Mouse (Mus musculus): ENCODE data around the gene Pou2f2. TPM values are rescaled to one million over a fixed set of nuclear protein-coding genes. Genes with fewer than 3 reads are reported as not detected.
A peak's percentile ranks its signal among the peaks of the same experiment; 100 is the strongest.

Gene Pou2f2
- total RNA-seq, 2 experiments from 2014 or later, result 0.08 to 0.21 TPM

DNA sequence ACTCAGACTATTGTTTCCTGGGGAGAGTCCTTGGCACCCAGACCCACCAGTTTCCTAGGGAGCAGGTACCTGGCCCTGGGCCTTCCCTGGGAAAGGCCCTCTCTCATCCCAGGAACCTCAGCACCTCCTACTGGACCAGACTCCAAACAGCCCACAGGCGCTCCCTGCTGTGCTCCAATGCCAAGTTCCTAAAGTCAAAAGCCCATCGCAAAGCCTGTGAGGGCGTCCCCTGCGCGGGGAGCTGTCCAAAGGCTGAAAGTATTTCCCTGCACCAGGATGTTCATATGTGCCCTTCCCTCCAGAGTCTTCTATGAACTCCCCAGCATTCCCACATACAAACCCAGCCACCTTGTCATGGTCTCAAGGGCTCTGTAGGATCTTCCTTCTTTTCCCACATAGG lies 37.8 kb downstream of the Pou2f2 start:
- DNase-seq, result no peak

DNA sequence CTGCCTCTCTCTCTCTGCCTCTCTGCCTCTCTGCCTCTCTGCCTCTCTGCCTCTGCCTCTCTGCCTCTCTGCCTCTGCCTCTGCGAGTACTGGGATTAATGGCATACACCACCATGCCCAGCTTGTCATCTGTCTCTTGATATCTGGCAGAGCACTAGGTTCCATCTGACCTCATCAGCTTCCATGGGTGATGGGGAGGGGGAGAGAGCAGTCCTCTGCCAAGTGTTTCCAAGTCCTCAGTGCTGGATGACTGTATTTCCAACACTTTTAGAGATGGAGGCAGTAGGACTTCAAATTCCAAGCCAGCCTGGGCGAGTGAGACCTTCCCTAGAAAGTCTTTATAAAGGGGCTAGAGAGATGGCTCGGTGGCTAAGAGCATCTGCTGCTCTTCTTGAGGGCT lies 42.0 kb downstream of the Pou2f2 start:
- DNase-seq, result no peak

DNA sequence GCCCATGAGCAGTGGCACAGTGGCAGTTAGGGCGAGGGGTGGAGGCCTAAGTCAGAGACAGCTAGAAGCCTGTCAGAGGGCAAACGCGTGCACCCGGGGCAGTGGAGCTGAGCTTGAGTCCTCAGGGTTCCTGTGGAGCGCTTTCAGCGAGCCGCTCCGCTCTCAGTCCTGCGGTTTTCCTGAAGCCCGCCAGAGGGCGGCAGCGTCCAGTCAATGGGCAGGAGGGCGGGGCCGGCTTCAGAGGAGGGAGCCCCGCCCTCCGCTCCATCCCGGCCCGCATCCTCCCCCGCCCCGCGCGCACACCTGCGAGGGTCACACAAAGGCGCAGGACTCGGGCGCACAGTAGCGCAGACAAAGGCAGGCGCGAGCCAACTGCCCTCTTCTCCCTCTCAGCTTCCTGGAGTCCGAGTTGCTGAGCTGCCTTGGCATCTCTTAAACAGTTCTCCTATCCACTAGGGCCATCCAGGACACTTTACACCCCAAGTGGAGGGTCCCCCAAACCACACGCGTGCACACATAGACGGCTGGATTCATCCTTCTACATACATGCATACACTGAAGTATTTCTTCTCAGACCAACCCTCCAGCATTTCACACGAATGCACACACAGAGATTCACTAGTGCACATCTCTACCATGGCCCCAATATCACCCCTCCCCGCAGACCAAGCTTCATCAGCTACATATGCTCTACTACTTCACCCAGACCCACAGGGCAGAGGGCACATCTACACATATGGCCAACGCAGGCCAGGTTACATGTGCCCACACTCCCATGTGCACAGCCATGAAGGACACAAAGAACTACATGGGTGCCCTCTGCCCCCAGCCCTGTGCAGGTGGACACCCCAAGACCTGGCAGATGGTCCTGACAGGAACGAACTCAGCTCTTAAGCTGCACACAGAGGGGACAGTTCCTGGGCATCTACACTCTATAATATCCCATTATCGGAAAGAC lies 46.2 kb downstream of the Pou2f2 start:
- DNase-seq, result peak; percentile 65

DNA sequence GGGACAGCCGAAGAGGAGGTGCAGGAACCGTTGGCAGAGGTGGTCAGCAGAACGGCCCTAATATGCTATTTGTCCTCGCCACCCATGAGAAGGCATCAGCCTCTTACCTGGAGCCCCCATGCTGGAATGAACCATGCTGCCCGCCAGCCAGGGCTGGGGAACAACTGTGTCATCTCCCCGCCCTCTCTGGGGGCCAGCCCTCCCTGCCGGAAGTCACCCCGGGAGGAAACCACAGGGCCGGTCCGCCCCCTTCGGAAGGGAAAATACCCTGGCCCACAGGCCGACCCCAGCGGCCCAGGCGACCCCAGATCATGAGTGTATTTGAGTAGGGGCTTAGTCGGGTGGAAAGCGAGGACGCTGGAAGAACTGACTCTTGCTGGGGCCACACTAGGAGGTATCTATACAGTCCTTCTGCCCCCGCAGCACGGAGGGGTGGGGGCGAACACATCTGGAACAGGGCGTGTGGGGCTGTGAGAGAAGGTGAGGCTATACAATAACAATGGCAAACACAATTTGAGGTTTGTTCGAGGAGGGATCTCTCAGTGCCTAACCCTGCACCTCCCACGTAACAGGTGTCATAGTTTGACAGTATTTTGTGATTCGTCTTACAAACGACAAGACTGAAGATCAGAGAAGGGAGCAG lies 47.1 kb downstream of the Pou2f2 start:
- no peak for DNase-seq

DNA sequence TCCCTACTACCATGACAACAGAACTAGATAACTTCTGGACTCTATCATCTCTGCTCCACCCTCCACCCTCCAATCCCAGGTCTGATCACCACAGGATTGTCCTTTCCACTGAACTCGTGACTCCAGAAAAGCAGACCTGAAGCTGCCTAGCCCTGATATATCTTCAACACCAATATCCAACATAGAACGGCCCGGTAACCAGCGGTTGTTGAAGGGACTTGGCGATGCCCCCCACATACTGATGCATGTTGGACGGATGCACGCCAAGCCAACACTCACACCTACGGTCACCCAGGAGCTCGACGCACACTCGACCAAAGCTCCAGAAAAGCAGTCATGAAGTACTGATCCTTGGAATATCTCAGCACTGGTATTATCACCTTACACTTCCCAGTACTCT lies 48.3 kb downstream of the Pou2f2 start:
- DNase-seq, result no peak

DNA sequence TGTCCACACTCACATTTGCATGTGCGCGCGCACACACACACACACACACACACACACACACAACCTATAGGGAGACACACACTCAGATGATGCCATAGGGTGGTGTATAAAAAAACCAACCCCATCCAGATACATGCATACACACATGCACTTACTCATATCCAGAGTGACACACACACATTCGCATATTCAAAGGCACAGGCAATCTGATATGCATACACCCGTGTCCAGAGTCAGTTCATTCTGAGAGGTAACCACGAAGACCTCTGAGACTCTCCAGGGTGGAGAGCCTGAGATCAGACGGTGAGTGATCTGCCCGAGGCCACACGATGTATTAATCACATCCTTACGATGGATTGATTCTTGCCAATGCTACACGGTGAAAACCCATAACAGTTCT lies 49.0 kb downstream of the Pou2f2 start:
- no peak for DNase-seq

DNA sequence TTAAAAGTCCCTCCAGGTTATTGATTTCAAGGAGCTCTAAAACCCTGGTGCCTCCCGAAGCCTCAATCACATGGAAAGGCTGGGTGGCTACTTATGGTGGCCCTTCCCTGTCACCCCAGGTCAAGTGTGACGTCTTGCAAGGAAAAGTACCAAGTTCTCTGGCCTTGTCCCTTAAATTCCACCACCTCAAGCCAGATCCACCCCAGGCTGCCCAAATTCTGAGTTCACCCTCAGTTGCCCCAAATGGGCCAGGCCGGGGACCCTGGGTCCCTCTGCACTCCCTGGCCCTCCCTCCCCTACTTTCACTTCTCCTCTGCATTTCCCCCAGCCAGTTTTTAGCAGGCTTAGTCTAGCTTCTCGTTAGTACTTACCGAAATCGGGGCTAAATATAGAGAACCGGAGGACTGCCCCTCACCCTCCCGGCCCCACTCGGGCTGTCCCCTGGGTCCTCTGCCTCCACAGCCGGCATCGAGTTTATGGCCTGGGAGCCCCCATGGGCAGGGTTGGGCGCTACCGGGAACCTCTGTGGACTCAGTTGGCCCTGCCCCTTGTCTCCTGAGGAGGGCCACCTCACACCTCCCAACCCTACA lies 50.0 kb downstream of the Pou2f2 start:
- no peak for DNase-seq

DNA sequence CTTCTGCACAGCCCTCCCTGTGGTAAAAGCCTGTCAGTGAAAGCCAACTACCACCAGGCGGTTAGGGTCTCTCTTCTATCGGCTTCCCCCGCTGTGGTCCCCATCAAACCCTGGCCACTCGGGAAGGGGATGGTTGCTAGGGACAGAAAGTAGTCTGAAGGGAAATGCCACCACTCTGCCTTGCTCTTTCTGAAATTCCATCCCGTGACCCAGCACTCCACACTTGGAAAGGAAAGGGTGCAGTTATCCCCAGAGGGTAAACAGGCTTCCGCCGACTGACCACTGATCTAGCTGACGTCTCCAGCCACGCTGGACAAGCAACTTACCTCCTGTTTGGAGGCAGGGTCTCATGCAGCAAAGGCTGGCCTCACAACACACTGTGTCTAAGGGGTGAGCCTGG lies 51.6 kb downstream of the Pou2f2 start:
- DNase-seq, result no peak

DNA sequence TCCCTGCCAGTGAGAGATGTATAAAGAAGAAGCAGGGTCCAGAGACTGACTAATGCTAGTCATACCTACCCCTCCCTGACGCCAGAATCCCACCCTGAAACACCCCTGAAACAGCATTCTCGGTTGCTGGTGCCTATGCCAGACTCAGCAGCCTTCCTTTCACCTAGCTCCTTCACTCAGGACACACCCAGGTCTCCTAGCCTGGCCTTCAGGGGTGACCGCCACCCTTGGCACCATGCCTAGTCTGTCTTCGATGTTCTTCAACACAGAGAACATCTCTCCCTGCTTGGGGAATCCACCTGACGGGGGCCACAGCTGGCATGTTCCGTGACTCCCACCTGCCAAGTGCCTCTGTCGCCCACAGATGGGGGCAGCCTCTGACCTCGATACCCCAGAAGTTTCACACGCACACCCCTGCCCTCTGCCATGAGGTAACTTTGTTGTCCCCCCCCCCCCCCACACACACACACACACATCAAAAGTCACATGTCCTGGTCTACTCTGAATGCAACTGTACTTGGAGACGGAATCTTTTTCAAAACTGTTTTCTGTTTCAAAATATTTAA lies 53.7 kb downstream of the Pou2f2 start:
- DNase-seq, result no peak

DNA sequence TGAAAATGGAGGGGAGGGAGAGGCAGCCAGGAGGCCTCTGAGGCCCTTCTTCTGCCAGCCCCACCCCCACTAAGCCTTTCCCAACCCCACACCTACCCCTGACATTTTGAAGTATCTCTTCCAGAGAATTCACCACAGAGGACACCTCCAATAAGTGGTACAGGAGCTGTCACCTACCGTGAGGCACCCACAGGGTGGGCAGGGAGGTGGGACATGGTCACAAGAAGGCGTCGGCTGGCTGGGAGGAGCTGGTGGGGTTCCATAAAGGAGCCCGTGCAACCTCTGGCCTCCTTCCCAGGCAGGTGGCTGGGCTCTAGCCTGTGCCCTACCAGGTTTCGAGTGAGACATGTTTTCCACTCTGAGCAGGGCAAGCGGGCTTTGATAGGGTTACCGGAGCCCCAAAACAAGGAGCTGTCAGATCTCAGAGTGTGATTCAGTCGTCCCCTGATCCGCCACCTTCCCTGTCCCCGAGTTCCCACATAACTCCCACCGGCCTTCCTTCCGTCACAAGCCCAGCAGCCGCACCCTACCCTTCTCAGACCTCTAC lies 58.2 kb downstream of the Pou2f2 start:
- no peak for DNase-seq

DNA sequence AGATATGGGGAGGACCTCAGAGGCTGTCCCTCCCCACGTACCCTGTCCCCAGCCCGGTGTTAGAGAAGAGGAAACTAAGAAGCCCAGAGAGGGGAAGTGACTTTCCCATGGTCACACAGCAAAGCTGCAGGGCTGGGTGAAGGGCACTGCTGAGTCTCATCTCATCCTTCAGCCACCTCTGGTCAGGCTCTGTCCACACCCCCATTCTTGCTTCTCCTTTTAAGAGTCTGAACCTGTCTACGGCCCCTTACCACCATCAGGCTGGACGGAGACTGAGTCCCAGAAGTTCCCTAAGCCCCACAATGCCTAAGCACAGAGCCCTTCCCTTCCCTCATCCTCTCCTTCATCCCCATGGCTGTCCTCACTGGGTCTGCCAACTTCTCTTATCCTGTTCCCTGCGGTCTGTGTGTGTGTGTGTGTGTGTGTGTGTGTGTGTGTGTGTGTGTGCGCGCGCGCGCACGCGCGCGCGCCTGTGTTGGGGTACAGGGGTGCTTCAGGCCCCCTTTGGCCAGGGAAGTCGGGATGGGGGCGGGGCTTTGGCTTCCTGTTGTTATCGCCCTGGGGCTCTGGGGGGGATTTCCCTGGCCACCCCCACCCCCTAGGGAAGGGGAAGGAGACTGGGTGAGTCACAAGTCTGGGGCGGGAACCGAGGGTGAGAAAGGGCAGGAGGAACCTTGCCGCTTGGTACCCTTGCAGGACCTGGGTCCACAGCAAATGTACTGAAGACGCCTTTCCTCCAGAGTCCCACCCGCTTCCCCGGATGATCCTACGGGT lies 59.3 kb downstream of the Pou2f2 start:
- DNase-seq, result peak; percentile 31

DNA sequence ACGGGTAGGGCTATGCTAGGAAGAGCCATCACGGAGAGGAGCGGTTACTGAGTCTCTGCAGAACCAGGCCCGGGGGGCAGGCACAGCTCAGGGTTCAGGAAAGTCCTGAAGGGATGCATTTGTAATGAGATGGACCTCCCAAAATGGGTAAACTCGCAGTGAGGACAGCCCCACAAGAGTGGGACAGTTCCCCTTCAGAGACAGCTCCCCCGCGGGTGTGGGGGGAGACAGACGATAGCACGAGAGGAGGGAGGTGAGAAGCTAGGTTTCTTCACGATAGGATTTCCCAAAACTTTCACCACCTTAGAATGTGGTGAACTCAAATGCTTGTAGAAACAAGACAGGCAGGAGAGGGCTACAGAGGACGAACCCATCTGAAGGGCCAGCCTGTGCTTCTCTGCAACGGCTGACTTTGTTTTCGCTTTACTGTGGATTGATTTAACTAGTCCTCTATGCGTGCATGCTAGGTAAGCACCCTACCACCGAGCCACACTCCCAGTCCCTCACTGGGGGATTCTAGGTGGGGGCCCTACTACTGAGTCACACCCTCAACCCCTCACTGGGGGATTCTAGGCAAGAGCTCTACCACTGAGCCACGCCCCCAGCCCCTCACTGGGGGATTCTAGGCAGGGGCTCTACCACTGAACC lies 66.4 kb downstream of the Pou2f2 start:
- DNase-seq, result no peak

DNA sequence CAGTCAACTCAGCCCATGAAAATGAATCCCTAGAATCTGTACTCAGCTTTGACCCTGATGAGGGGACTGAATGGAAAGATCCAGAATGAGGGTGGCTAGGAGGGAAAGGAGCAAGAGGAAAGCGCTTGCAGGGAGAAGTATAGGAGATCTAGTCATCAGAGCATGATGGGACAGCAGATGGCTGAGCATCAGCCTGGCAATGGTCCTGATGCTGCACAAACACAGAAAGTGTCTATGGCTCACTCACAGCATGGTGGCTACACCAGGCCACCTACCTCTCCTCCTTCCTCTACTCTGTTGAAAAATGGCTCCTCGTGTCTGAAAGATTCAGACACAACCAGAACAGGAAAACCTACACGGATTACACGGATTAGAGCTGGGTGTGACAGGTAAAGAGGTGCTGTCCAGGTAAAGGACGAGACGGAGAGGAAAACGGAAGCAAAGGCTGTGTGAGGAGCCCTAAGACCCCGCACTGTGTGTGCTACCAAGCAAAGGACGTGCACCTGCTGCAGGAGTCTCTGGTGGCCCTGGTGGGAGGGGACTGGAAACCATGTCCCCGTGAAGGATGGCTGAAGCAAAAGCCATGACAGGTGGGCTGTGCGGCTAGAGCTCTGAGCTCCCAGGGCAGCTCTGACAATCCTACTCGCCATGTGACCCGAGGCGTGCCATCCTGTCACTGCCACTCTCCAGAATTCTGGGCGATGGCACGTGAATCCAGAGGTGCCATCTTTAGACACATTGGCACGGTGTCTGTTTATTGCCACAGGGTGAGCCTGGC lies 67.2 kb downstream of the Pou2f2 start:
- no peak for DNase-seq

DNA sequence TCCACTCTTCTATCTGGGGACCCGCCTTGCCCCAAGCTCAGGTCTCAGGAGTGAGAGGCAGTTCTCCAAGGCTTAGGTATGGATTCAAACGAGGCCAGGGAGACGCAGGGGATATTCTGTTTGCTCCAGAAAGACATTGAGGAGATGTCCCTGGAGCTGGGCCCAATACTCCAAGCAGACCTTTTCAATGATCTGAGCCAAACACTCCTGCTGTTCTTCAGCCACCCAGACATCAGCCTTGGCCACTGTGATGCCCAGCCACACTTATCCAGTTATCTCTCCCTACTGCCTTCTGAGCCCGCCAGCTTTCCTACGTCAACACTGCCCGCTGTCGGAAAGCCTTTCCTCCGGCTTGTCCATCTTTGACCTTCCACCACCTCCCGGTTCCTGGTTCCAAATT lies 69.2 kb downstream of the Pou2f2 start:
- DNase-seq, result no peak

DNA sequence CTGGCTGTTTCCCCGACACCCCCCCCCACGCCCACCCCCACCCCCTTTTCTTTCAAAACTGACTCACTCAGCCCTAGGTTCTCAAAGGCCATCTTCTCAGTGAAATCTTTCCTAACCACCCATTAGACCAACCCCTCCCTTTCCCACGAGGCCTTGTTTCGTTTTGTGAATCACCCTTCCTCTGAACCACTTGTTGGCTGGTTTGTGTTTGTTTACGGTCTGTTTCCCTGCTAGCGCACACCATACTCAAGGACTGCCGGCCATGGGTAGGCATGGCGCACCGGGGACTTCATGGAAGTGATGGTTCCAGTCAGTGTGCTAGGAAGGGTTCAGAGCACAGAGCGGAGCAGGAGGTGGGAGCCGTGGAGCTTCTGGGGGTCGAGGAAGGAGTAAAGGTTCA lies 70.2 kb downstream of the Pou2f2 start:
- DNase-seq, result no peak

DNA sequence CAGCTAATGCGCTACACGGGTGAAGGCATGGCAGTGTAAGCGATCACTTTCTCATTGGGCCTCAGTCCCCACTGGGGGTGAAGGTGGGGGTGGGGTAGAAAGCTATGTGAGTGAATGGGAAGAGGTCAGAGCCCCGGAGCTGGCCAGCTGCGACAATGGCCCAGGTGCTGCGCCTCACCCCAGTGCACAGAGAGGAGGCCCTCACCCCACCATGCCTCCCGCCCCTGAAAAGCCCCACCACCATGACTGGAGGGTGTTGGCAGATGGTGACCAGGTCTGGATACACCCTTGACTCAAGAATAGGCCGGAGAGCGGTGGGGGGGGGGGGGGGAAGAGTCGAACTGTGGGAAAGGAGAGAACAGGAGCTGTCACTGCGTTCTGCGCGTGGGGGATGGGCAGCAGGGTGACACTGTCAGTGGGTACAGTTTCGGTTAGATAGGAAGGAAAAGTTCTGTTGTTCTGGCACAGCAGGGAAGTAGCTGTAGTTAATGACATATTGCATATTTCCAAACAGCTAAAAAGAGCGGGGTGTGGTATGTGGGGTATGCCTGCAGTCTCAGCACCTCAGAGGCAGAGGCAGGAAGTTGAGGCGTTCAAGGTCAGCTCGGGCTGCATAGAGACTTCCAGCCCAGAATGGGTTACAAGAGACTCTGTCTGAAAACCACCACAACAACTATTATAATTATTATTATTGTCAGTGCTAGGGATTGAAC lies 72.6 kb downstream of the Pou2f2 start:
- no peak for DNase-seq

DNA sequence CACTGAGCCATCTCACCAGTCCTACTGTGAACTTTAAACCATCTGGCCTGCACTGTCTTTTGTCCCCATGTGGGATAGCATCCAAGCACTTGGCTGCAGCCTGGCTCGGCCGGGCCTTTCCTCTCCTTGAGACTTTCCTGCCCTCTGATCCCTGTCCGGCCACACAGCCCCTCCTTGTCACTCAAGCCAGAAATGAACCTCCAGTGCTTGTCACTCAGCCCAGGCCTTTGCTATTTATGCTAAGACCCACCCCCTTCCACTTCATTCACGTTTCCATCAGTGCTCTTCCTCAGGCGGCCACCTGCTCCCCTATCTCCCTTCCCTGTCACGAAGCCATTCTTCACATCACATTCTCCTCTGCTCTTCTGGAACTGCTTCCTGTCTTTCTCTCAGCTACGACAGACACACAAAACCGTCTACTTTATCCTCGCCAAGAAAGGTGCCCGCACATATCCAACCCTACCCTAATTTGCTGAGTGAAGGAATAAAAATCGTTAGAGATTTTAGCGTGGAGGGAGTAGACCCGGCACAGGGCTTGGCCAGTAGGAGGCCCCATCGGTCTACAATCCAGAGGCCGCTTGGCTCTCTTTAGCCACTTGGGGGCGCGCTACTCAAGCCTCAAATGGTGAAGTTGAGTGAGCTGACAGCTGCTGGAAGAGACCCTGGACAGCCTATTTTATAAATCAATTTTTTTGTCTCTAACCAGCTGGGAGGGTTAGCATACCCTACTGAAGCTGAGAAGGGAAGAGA lies 73.9 kb downstream of the Pou2f2 start:
- DNase-seq, result peak; percentile 42

DNA sequence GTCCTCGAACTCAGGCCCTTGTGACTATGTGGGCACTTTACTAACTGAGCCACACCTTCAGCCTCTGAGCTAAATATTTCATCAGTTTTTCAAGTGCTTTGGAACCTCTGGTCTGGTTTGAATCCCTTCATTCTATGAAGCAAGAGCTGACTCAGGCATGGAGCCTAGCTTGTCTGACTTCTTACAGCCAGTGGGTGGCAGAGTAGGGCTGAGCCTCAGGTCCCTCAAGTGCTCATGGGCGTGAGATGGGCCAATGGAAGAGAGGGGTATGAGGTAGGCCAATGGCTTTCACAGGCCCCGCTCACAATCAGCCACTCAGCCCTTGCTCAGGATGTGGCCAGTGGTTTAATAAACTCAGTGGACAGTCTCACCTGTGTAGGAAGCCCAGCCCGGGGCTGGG lies 79.9 kb downstream of the Pou2f2 start:
- DNase-seq, result no peak

DNA sequence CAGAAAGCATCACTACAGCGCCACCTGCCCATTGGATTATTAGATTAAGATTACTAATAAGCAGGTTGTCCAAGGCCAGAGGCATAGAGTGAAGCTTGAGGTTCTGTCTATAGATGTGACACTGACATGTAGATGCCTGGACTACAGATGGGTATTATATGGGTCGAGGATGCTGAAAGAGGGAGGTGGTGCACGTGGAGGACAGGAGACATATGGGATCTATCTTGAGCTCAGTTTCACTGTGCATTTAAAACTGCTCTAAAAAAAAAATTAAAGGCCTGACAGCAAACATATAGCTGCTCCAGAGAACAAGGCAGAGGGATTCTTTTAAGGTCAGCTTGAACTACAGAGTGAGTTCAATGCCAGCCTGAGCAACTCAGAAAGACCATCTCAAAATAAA lies 81.4 kb downstream of the Pou2f2 start:
- DNase-seq, result no peak
